Mouse (Mus musculus) liver, embryonic 11.5 days (tissue): ENCODE results near the gene Il10. TPM values are rescaled to one million over a fixed set of nuclear protein-coding genes. Genes with fewer than 3 reads are reported as not detected.

Experiments
- ATAC-seq: fragments of 200-750 bp; cut with Nextera tagmentation; replicated peaks from 2 replicates; pipeline ENCODE4 v1.8.0; 2017; ENCODE audit warnings: moderate number of reproducible peaks, mild to moderate bottlenecking, moderate TSS enrichment, moderate library complexity; ENCODE audit not compliant: low FRiP score
- DNase-seq: peaks from one replicate; pipeline ENCODE4 v3.0.0-alpha.2; 2017; ENCODE audit warnings: low spot score
- H3K27ac ChIP-seq: fragments of 300-500 bp; sonication (generic); 2 replicates; pipeline ENCODE4 v1.5.1; 2014; ENCODE audit warnings: mild to moderate bottlenecking, low read depth, low read length, control low read depth
- H3K27me3 ChIP-seq: fragments of 300-500 bp; sonication (generic); replicated peaks from 2 replicates; pipeline ENCODE4 v1.6.1; 2014; ENCODE audit warnings: low read length, mixed read lengths; ENCODE audit not compliant: control insufficient read depth, insufficient read depth
- H3K36me3 ChIP-seq: fragments of 300-500 bp; sonication (generic); 2 replicates; pipeline ENCODE4 v1.6.1; 2014; ENCODE audit warnings: mild to moderate bottlenecking, low read length, moderate library complexity, mixed read lengths; ENCODE audit not compliant: control insufficient read depth, insufficient read depth
- H3K4me1 ChIP-seq: fragments of 300-500 bp; sonication (generic); replicated peaks from 2 replicates; pipeline ENCODE4 v1.6.1; 2014; ENCODE audit warnings: low read length, mixed read lengths; ENCODE audit not compliant: control insufficient read depth, insufficient read depth
- H3K4me2 ChIP-seq: fragments of 300-500 bp; sonication (generic); 2 replicates; pipeline ENCODE4 v1.6.1; 2014; ENCODE audit warnings: mild to moderate bottlenecking, control low read depth, moderate library complexity
- H3K4me3 ChIP-seq: fragments of 300-500 bp; sonication (generic); 2 replicates; pipeline ENCODE4 v1.5.1; 2014; ENCODE audit warnings: low read depth, low read length, control low read depth
- H3K9ac ChIP-seq: fragments of 300-500 bp; sonication (generic); 2 replicates; pipeline ENCODE4 v1.6.1; 2014; ENCODE audit warnings: low read depth, low read length, control low read depth
- H3K9me3 ChIP-seq: fragments of 300-500 bp; sonication (generic); 2 replicates; pipeline ENCODE4 v1.6.1; 2016; ENCODE audit warnings: low read length, inconsistent platforms, mixed read lengths; ENCODE audit not compliant: control insufficient read depth
- WGBS: fragments of 180-500 bp; shearing (Covaris S2); extraction: QIAGEN DNeasy Blood & Tissue Kit; methylation state at CpG from one replicate; pipeline ENCODE4 v1.1.7; 2014; 5-methylcytosine and 5-hydroxymethylcytosine counted together
- polyA plus RNA-seq: library from polyadenylated mRNA; unstranded; fragments of >200 nt; fragmentation: Nextera tagmentation; extraction: Ambion mirVana; gene quantifications from 2 replicates; pipeline ENCODE4 v1.2.1, GENCODE M21; 2014

Gene Il10
- polyA plus RNA-seq, 1 experiment from 2014 or later: not detected

DNA sequence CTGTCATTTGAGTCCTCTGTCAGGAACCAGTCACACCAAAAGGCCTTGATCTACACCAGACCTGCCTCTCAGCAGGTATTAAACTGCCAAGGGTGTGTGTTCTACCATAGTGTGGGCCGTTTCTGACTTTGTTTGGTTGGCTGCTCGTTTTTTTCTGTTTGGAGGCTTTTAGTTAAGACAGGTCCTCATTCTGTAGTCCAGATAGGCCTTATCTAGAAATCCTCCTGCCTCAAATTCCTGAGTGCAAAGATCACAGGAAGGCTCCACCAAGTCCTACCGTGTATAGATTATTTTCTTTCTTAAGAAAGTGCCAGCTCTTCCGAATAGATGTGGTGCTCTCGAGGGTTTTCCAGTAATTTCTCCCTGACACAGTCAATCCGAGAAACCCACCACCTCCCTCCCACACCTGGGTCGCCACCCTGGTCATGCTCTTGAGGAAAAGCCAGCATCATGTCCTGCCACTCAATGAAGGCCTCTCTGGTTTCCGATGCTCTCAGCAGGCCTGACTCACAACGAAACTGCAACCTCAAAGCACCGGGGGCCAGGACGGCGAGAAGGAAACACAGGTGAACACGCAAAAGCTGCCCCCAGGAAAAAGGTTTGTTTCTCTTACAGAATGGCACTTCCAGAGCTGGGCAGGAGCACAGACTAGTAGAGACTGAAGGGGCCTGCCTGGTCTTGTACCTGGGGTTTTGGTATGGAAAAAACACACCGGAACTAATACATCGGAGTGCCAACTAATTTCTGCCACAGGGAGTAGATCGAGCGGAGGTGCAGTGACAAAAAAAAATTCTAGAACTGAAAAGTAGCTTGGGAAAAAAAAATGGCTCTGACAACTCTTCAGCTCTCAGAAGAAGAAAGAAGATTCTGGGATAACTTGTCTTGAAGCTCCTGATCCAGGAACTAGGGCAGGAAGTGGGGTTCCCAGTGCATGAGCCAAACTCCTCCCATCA, 9.2 kb upstream of the Il10 start:
- 62% methylated on average over 17 of the region's 17 CpGs for WGBS
- H3K9me3 ChIP-seq: no peaks in the 10 kb centered on the region
- no peak overlapping the region for H3K4me3 ChIP-seq
- no peak overlapping the region for H3K27ac ChIP-seq
- no peaks in the 10 kb centered on the region for H3K36me3 ChIP-seq
- no peak overlapping the region for H3K9ac ChIP-seq
- H3K4me1 ChIP-seq: 0 out of 2 replicates have a peak, but pooled peaks cover 2% of the 10 kb centered on the region
- no peaks in the 10 kb centered on the region for H3K27me3 ChIP-seq
- no peak overlapping the region for H3K4me2 ChIP-seq
- DNase-seq (no peak), ATAC-seq (peak; percentile 51)

DNA sequence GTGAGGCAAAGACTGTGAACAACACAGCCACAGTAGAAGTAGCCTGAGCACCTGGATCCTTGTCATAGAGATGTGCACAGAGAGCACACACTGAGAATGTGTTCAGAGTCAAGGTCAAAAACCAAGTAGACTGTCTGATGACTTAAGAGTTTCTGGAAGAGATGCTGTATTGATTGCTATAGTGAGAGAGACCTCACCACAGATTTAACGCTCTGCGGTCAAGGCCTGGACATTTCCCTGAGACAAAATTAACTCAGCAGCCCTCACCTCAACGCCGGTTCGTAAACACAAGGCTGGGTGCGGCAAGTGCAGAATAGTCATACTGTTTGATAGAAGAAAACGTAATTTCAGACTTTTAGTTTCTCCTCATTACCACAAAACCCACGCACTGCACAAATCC, 7.2 kb upstream of the Il10 start:
- no peak for DNase-seq
- Histone ChIP-seq H3K27ac (no peak overlapping the region), H3K9ac (no peak overlapping the region), H3K36me3 (no peaks in the 10 kb centered on the region), H3K9me3 (no peaks in the 10 kb centered on the region), H3K27me3 (no peaks in the 10 kb centered on the region), H3K4me1 (0 out of 2 replicates have a peak, but pooled peaks cover 2% of the 10 kb centered on the region), H3K4me3 (no peak overlapping the region), H3K4me2 (no peak overlapping the region)
- WGBS: 90% methylated on average over 8 of the region's 8 CpGs
- no peak for ATAC-seq

DNA sequence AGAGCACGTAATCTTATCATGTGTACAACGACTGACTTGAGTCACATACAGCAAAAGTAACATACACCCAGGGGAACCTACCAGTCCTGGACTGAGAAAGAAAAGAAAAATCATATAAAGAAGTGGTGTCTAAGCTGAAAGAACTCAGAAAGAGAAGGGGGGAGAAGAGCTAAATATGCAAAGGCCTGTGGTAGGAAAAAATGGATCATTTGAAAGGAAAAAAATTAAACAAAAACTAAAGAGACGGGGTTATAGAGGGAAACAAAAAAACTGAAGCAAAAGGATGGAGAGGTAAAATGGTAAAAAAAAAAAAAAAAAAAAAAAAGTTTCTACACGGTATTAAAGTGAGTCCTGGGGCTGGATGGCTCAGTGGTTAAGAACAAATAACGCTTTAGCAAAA, 5.7 kb upstream of the Il10 start:
- Histone ChIP-seq H3K36me3 (no peaks in the 10 kb centered on the region), H3K4me3 (no peak overlapping the region), H3K9me3 (no peaks in the 10 kb centered on the region), H3K9ac (no peak overlapping the region), H3K4me1 (0 out of 2 replicates have a peak, but pooled peaks cover 2% of the 10 kb centered on the region), H3K4me2 (no peak overlapping the region), H3K27ac (no peak overlapping the region), H3K27me3 (no peaks in the 10 kb centered on the region)
- ATAC-seq (no peak), DNase-seq (no peak)
- 83% methylated on average over 5 of the region's 5 CpGs for WGBS

DNA sequence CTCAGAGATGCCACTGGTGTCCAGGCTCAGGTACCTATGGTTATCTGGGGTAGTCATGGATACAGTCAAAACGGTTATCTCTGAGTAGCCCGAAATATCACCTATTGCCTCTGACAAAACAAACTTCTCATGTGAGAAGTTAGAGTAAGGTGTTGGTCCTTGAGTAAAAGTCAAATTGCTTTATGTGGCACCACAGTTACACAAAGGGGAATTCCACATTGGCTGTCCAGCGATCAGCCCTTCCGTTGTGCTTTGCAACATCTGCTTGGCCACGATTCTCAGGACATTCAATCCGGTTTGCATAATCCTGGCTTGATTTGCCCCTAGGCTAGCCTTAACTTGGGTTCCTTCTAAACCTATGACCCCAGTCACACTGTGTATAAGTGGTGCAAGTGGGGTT, 4.4 kb upstream of the Il10 start:
- H3K9ac ChIP-seq: no peak overlapping the region
- no peak overlapping the region for H3K4me3 ChIP-seq
- ATAC-seq: no peak
- no peak overlapping the region for H3K4me2 ChIP-seq
- H3K27ac ChIP-seq: no peak overlapping the region
- no peak for DNase-seq
- no peaks in the 10 kb centered on the region for H3K4me1 ChIP-seq
- 84% methylated on average over 6 of the region's 6 CpGs for WGBS
- no peaks in the 10 kb centered on the region for H3K9me3 ChIP-seq
- no peaks in the 10 kb centered on the region for H3K36me3 ChIP-seq
- no peaks in the 10 kb centered on the region for H3K27me3 ChIP-seq

DNA sequence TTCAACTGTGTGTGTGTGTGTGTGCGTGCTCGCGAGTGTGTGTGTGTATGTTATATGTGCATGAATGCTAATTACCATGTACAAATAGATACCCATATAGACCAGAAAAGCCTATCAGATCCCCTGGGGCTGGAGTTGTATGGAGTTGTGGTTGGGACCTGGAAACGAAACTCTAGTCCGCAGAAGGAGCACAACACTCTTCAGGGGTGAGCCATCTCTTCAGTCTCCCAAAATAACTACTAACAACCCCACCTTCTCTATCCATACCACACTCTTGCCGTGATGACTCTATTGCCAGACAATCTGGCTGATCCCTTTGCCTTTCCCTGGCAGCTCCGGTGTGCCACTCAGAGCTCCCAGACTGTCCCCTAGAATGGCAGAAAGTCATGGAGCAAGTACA, 3.8 kb upstream of the Il10 start:
- Histone ChIP-seq H3K36me3 (no peaks in the 10 kb centered on the region), H3K9ac (no peak overlapping the region), H3K27ac (no peak overlapping the region), H3K9me3 (no peaks in the 10 kb centered on the region), H3K27me3 (no peaks in the 10 kb centered on the region), H3K4me1 (no peaks in the 10 kb centered on the region), H3K4me3 (no peak overlapping the region), H3K4me2 (no peak overlapping the region)
- ATAC-seq: no peak
- DNase-seq: no peak
- 89% methylated on average over 7 of the region's 7 CpGs for WGBS

DNA sequence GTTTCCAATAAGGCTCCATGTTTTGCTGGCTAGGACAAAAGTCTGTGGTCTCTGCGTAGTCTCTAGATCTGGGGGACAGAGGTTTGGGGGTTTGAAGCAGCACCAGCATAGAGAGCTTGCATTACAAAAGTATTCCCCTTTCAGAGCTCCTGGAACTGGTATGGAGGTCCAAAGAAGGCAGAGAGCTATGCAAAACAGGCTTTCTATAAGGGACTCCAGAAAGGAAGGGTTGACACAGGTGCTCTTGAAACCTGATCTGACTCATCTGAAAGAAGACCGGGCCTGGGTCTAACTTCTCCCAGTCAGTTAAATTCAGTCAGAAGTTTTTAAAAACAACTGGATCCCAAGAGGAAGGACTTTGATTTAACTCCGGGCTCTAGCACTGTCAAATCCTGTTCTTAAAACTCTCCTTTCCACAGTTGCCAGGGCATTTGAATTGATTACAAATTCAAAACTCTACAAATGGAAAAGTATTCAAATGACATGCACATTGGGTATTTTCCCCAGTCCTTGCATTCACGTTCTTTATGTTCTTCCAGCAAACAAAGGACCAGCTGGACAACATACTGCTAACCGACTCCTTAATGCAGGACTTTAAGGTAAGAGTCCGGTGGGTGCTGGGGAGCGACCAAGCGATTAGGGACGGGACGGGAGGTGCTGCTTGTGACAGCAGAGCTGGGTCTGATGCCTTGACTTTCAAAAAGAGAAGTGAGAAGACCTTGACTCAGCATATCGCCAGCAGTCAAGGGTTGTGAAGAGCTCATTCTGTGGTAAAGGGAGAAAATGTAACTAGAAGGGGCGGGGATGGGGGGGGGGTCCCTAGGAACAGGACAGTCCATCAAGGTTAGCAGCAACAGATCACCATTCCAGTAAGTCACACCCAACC, 1.0 kb downstream of the Il10 start:
- 39% methylated on average over 12 of the region's 12 CpGs for WGBS
- no peak for DNase-seq
- no peak overlapping the region for H3K27ac ChIP-seq

DNA sequence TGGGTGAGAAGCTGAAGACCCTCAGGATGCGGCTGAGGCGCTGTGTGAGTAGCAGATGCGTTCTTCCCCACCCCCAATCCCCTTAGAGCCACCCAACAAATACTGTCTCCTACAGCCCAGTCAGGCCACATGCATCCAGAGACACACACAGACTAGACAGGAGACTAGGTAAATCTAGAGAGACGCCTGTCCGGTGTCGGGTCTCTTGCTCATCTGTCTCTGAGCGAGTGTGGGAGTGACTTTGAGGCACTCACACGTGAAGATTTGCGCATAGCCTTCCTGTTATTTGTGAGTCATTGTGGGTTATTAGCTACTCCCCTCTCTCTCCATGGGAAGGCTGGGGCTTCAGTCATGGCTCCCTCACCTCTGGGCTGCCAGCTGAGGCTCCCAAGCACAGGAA, 1.8 kb downstream of the Il10 start:
- DNase-seq: no peak
- H3K27me3 ChIP-seq: peaks cover 3% of the 10 kb centered on the region; the same call in 1 of the 2 replicates
- no peak overlapping the region for H3K9ac ChIP-seq
- no peaks in the 10 kb centered on the region for H3K9me3 ChIP-seq
- no peaks in the 10 kb centered on the region for H3K36me3 ChIP-seq
- no peak for ATAC-seq
- no peak overlapping the region for H3K4me3 ChIP-seq
- no peak overlapping the region for H3K27ac ChIP-seq
- 62% methylated on average over 9 of the region's 9 CpGs for WGBS
- peaks cover 5% of the 10 kb centered on the region; the same call in 1 of the 2 replicates for H3K4me1 ChIP-seq
- H3K4me2 ChIP-seq: no peak overlapping the region

More for the DNA sequence above, 1.0 kb downstream of the Il10 start:
- no peak overlapping the region for H3K4me3 ChIP-seq
- H3K4me1 ChIP-seq: peaks cover 5% of the 10 kb centered on the region; the same call in 1 of the 2 replicates
- H3K36me3 ChIP-seq: no peaks in the 10 kb centered on the region
- H3K9ac ChIP-seq: no peak overlapping the region
- no peaks in the 10 kb centered on the region for H3K9me3 ChIP-seq
- H3K27me3 ChIP-seq: peaks cover 3% of the 10 kb centered on the region; the same call in 1 of the 2 replicates
- ATAC-seq: no peak
- H3K4me2 ChIP-seq: no peak overlapping the region

DNA sequence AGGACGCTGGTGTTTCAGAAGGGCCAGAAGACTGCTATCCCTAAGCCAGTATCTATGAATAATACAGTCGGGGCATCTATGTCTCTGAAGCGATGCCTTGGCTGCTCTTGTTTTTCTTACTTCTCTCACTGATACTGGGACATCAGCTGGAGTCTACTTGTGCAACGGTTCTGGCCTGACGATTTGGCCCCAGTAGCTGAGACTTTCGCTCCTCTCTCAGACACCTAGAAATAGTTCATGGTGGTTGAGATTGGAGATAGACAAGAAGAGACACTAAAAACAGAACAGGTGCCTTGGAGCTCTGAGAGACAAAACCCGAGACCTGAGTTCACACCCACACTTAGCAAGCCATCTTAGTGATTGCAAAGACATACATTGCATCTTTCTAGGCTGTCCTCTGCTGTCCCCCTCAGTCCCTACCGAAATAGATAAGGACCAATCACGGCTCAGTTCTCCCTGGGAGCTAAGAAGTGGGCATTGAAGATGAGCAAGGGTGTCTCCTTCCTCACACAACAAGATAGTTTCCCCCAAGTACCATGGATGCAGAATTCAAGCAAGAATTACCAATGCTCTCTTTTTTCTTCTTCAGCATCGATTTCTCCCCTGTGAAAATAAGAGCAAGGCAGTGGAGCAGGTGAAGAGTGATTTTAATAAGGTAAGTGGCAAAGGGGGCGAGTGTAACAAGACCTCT, 2.4 kb downstream of the Il10 start:
- H3K9ac ChIP-seq: no peak overlapping the region
- WGBS: 64% methylated on average over 11 of the region's 11 CpGs
- H3K4me3 ChIP-seq: no peak overlapping the region
- peaks cover 5% of the 10 kb centered on the region; the same call in 1 of the 2 replicates for H3K4me1 ChIP-seq
- H3K36me3 ChIP-seq: no peaks in the 10 kb centered on the region
- peaks cover 3% of the 10 kb centered on the region; the same call in 1 of the 2 replicates for H3K27me3 ChIP-seq
- H3K9me3 ChIP-seq: no peaks in the 10 kb centered on the region
- ATAC-seq: no peak
- DNase-seq: no peak
- no peak overlapping the region for H3K27ac ChIP-seq
- H3K4me2 ChIP-seq: no peak overlapping the region
